Comparison of ENCODE assay signal across 15 mouse cellular contexts in the genomic region with DNA sequence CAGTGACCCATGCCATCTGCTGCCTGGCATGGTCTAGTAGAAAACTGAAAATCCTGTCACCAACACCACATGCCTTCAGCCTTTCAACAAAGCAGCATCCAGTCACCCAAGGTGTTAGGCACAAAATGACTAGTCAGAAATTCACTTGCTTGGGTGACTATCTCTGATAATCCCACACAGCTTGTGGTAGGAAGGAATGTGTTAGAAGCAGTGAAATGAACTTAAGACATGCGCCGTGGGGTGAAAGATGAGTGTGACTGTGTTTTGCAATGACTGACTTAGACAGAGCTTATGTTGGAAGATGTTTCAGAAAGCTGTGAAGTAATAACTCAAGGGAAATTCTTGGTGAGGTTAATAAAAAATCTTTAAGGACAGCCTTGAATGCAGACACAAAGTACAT. TPM values are rescaled to one million over a fixed set of nuclear protein-coding genes. Genes with fewer than 3 reads are reported as not detected.
DNase-seq lines count a peak whose midpoint lies in the region.
"Had no signal": no experiment of that assay in that cellular context is flagged by ENCODE, and none has a peak within 500 bp of the region (broad histone marks: within the 10 kb centered on the region; RNA-seq: fewer than 3 reads in every experiment).

No protein-coding gene starts in this region.

- peak; percentile 2 for DNase-seq in cerebellum, adult 9-10 months
- DNase-seq in cerebellum, postnatal 4 days (ENCODE audit: low spot score in 2 of 2) = no peak
- DNase-seq in cerebellum, postnatal 14 days = peak; percentile 15 to 39
- no peak for DNase-seq in cerebellum, adult 18-20 months
- peak; percentile 10 for DNase-seq in 3T3-L1 (ENCODE audit: low read depth, low spot score)
- peak; percentile 11 for DNase-seq in fat pad, adult 2 months (ENCODE audit: extremely low read depth, low read depth, low spot score)
- DNase-seq in thymus, postnatal 0 days (ENCODE audit: low spot score) = no peak
- DNase-seq: adrenal gland, adult 2 months; adrenal gland, postnatal 14 days; B cell, adult 2 months; cerebellum, adult 8-10 months; gastrocnemius, postnatal 25 days; heart, postnatal 10 days; heart, postnatal 36 days; kidney, adult 11 months had no signal

RNA-seq across cellular contexts. Expression of a gene that starts 51.6 kb away (rescaled TPM):
- polyA plus RNA-seq in thymus, postnatal 0 days (2015; fragmentation: Nextera tagmentation; extraction: Ambion mirVana) = 6.2 and 9.3 TPM in 2 replicates

Comparison
In these comparisons a context has a peak if more than half of its experiments do, and no peak if none do; other contexts are left out.
1. DNase-seq: peak in cerebellum, adult 9-10 months (single experiment), cerebellum, postnatal 14 days (2 of 2), 3T3-L1 (single experiment) and fat pad, adult 2 months (single experiment); none in cerebellum, postnatal 4 days (0 of 2), cerebellum, adult 18-20 months (0 of 2) and thymus, postnatal 0 days (single experiment).